Mouse (Mus musculus): Measurements from ENCODE around the gene Olfr784. TPM values are rescaled to one million over a fixed set of nuclear protein-coding genes. Genes with fewer than 3 reads are reported as not detected.

The Olfr784 gene
- polyA plus RNA-seq (2012; rRNA removed), result 0.07 and 0.08 TPM in 2 replicates

DNA sequence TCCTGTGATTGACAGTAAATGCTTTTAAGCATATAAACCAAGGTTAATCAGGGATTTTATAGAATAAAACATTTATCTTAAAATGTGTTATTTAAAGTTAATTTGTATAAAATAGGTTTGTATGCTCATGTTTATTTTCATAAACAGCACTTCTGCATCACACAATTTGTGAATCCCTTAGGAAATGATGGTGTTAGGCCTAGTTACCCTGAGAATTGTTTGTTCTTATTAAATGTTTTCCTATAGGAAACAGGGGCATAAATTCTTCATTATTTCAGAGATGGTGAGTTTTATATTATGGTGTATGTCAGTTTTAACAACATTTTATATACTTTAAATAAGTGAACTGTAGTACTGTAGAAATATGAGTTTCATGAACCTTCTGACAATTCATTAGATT lies at the start of gene Olfr784:
Olfr784 (plus strand) TSS at position 301 of the 400 bp plus-strand sequence.

GRCm38 (mm10) chr10:129348550-129348949 lies 35.3 kb upstream of the Olfr784 start, which contains the start of gene Olfr782:
Gene Olfr782 (plus strand): TSS chr10:129348850.

DNA sequence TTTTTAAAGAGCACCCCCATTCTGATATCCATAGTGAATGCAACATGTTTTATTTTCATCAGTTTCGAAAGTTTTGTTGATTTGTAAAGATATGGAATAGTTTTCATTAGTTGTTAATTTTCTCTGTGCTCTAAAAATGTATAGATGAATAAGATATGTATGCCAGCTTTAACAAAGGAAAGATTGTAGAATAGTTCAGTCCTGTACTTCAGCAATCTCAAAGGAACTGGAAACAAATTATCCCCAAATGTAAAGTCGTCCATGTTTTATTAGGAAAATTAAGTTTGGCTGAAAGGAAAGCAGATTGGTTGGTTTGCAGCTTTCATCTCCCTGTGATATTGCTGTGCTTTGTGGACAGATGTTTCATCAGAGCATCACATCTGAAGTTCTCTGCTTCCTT lies 21.2 kb downstream of the Olfr784 start, which contains the start of gene Olfr785:
Olfr785 (plus strand) TSS at position 301 of the 400 bp plus-strand sequence.

DNA sequence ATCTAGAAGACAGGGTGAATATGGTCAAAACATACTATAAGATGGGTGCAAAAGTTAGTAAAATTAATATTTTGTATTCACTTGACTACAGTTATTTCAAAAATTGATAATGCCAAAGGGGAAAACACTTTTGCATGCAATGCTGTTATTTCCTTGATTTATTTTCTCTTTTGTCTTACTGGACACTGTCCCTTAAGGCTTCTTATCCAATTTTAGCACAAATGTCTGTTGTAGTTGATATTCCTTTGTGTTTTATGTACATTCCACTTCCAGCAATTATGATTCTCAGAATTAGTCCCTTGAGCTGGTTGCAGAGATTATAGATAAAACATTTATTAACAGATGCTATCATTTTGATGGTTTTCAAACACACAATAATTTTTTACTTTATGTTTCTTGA lies 43.1 kb downstream of the Olfr784 start, which contains the start of gene Olfr786:
Olfr786 (plus strand) TSS at position 301 of the 400 bp plus-strand sequence.

Other genes starting within 250 kb of the Olfr784 start
- gene Olfr770, start 245.1 kb upstream of the Olfr784 start, polyA plus RNA-seq (2012; rRNA removed), result not detected in 2 replicates
- not detected in 2 replicates for gene Olfr771, start 219.3 kb upstream of the Olfr784 start, polyA plus RNA-seq (2012; rRNA removed)
- not detected in 2 replicates for gene Olfr772, start 206.2 kb upstream of the Olfr784 start, polyA plus RNA-seq (2012; rRNA removed)
- gene Olfr773, start 196.7 kb upstream of the Olfr784 start, polyA plus RNA-seq (2012; rRNA removed), result not detected in 2 replicates
- gene Olfr774, start 147.9 kb upstream of the Olfr784 start, polyA plus RNA-seq (2012; rRNA removed), result not detected in 2 replicates
- not detected in 2 replicates for gene Olfr775, start 135.7 kb upstream of the Olfr784 start, polyA plus RNA-seq (2012; rRNA removed)
- gene Olfr776, start 125.0 kb upstream of the Olfr784 start, polyA plus RNA-seq (2012; rRNA removed), result not detected in 2 replicates
- gene Olfr777, start 112.6 kb upstream of the Olfr784 start, polyA plus RNA-seq (2012; rRNA removed), result not detected in 2 replicates
- gene Olfr780, start 66.0 kb upstream of the Olfr784 start, polyA plus RNA-seq (2012; rRNA removed), result not detected in 2 replicates
- not detected in 2 replicates for gene Olfr781, start 55.2 kb upstream of the Olfr784 start, polyA plus RNA-seq (2012; rRNA removed)
- gene Olfr782, start 35.2 kb upstream of the Olfr784 start, polyA plus RNA-seq (2012; rRNA removed), result not detected in 2 replicates
- not detected in 2 replicates for gene Olfr785, start 21.3 kb downstream of the Olfr784 start, polyA plus RNA-seq (2012; rRNA removed)
- not detected in 2 replicates for gene Olfr786, start 43.2 kb downstream of the Olfr784 start, polyA plus RNA-seq (2012; rRNA removed)
- not detected in 2 replicates for gene Olfr787, start 77.8 kb downstream of the Olfr784 start, polyA plus RNA-seq (2012; rRNA removed)
- not detected in 2 replicates for gene Olfr788, start 86.9 kb downstream of the Olfr784 start, polyA plus RNA-seq (2012; rRNA removed)
- gene Olfr789, start 100.7 kb downstream of the Olfr784 start, polyA plus RNA-seq (2012; rRNA removed), result not detected in 2 replicates
- gene Olfr790, start 114.4 kb downstream of the Olfr784 start, polyA plus RNA-seq (2012; rRNA removed), result not detected in 2 replicates
- gene Olfr791, start 137.7 kb downstream of the Olfr784 start, polyA plus RNA-seq (2012; rRNA removed), result not detected in 2 replicates
- gene Olfr792, start 155.1 kb downstream of the Olfr784 start, polyA plus RNA-seq (2012; rRNA removed), result not detected in 2 replicates
- gene Olfr794, start 183.6 kb downstream of the Olfr784 start, polyA plus RNA-seq (2012; rRNA removed), result not detected in 2 replicates
- not detected in 2 replicates for gene Olfr796, start 228.5 kb downstream of the Olfr784 start, polyA plus RNA-seq (2012; rRNA removed)
- gene Olfr798, start 243.9 kb downstream of the Olfr784 start, polyA plus RNA-seq (2012; rRNA removed), result not detected in 2 replicates

Measured in central nervous system, embryonic 18 days (tissue).